In the genomic region with DNA sequence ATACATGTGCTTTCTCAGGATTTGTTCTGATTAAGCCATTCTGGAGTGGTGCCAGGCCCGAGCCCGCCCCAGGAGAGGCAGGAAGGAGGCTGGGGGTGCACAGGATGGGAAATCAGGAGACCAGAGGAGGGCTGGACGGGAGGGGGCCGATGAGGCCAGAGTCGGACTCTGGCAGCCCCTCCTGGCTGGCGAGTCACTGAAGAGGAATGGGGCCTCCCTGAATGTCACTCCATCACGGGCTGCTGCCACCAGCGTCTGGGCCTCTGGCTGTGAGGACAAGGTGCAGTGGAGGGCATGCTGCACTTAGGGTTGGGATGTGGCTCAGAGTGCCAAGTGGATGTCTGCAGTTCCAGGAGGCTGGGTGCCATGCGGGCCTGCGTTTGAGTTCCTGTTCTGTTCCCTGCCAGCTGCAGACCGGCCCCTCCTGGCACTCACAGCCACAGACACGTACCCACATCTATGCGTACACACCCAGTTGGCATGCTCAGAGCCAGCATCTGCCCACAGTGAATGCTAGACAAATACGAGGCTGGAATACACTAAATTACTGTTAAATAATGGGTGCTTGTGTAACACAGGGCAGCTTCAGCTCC, we compare ENCODE assay signal across 10 mouse cellular contexts.
DNase-seq lines count a peak whose midpoint lies in the region; ATAC-seq and TF ChIP-seq lines count a peak whose summit lies in the region.
"Had no signal": no experiment of that assay in that cellular context is flagged by ENCODE, and none has a peak within 500 bp of the region (broad histone marks: within the 10 kb centered on the region; RNA-seq: fewer than 3 reads in every experiment).

No protein-coding gene starts in this region.

- intact Hi-C loops in heart, postnatal 25 days (cut with DNase I), result no loop called here

- no peak overlapping the region for H3K9ac ChIP-seq in embryonic facial prominence, embryonic 14.5 days (ENCODE audit: low read depth, low read length)
- no peak overlapping the region for H3K9ac ChIP-seq in hindbrain, postnatal 0 days (replicated peaks; ENCODE audit: low read length)
- H3K9ac ChIP-seq in lung, embryonic 16.5 days (ENCODE audit: low read length), result no peak overlapping the region
- H3K9ac ChIP-seq: liver, embryonic 15.5 days; stomach, embryonic 15.5 days had no signal

- no peak overlapping the region for H3K4me2 ChIP-seq in embryonic facial prominence, embryonic 14.5 days (ENCODE audit: low read depth, low read length)
- H3K4me2 ChIP-seq in hindbrain, postnatal 0 days (ENCODE audit: low read depth, low read length), result no peak overlapping the region
- H3K4me2 ChIP-seq in lung, embryonic 16.5 days (ENCODE audit: low read depth, low read length), result no peak overlapping the region
- H3K4me2 ChIP-seq: liver, embryonic 15.5 days; stomach, embryonic 15.5 days had no signal

- no peaks in the 10 kb centered on the region for H3K4me1 ChIP-seq in embryonic facial prominence, embryonic 14.5 days (ENCODE audit: control insufficient read depth, insufficient read depth, low read length)
- H3K4me1 ChIP-seq in hindbrain, postnatal 0 days (ENCODE audit: insufficient read depth, low read length), result no peaks in the 10 kb centered on the region; the same call in 1 of the 2 replicates
- peaks cover 4% of the 10 kb centered on the region; the same call in 1 of the 2 replicates for H3K4me1 ChIP-seq in lung, embryonic 16.5 days (replicated peaks; ENCODE audit: control insufficient read depth, insufficient read depth, low read length)
- H3K4me1 ChIP-seq: liver, embryonic 15.5 days had no signal

- no peak overlapping the region for H3K4me3 ChIP-seq in embryonic facial prominence, embryonic 14.5 days (ENCODE audit: low read depth, low read length)
- H3K4me3 ChIP-seq in hindbrain, postnatal 0 days (ENCODE audit: low read length), result no peak overlapping the region
- no peak overlapping the region for H3K4me3 ChIP-seq in lung, embryonic 16.5 days (ENCODE audit: low read length)
- H3K4me3 ChIP-seq: liver, embryonic 15.5 days; stomach, embryonic 15.5 days had no signal

- H3K27me3 ChIP-seq in embryonic facial prominence, embryonic 14.5 days (replicated peaks; ENCODE audit: control insufficient read depth, insufficient read depth, low read length), result no peaks in the 10 kb centered on the region
- H3K27me3 ChIP-seq in hindbrain, postnatal 0 days (ENCODE audit: insufficient read depth, low read length), result no peaks in the 10 kb centered on the region; the same call in 1 of the 2 replicates
- H3K27me3 ChIP-seq in lung, embryonic 16.5 days (ENCODE audit: control insufficient read depth, insufficient read depth, low read depth, low read length), result no peaks in the 10 kb centered on the region
- H3K27me3 ChIP-seq: liver, embryonic 15.5 days; stomach, embryonic 15.5 days had no signal

- peak; percentile 97 for DNase-seq in heart, adult 11 months
- no peak for DNase-seq in heart, postnatal 25 days (ENCODE audit: low spot score)
- DNase-seq in embryonic facial prominence, embryonic 14.5 days (ENCODE audit: low spot score), result peak; percentile 33
- peak; percentile 38 for DNase-seq in hindbrain, postnatal 0 days (ENCODE audit: low spot score)
- no peak for DNase-seq in yolk sac, embryonic 10.5 days (ENCODE audit: low spot score)
- DNase-seq in T-cell, adult 2 months (ENCODE audit: low spot score), result no peak

- no peak for TF ChIP-seq CTCF in hindbrain, postnatal 0 days (IDR thresholded peaks at IDR 0.05; ENCODE audit: low read depth)

- H3K27ac ChIP-seq in embryonic facial prominence, embryonic 14.5 days (replicated peaks; ENCODE audit: low read depth, low read length), result no peak overlapping the region
- no peak overlapping the region for H3K27ac ChIP-seq in hindbrain, postnatal 0 days
- H3K27ac ChIP-seq in lung, embryonic 16.5 days (ENCODE audit: low read length), result no peak overlapping the region
- H3K27ac ChIP-seq: liver, embryonic 15.5 days; stomach, embryonic 15.5 days had no signal

- no peaks in the 10 kb centered on the region for H3K36me3 ChIP-seq in embryonic facial prominence, embryonic 14.5 days (ENCODE audit: control insufficient read depth, insufficient read depth, low read length)
- no peaks in the 10 kb centered on the region for H3K36me3 ChIP-seq in hindbrain, postnatal 0 days (ENCODE audit: insufficient read depth, low read length)
- no peaks in the 10 kb centered on the region for H3K36me3 ChIP-seq in lung, embryonic 16.5 days (ENCODE audit: control insufficient read depth, insufficient read depth, low read length)
- H3K36me3 ChIP-seq: liver, embryonic 15.5 days; stomach, embryonic 15.5 days had no signal

- 59% methylated on average over 14 of the region's 14 CpGs for WGBS in embryonic facial prominence, embryonic 14.5 days
- 30% methylated on average over 14 of the region's 14 CpGs for WGBS in hindbrain, postnatal 0 days
- WGBS in lung, embryonic 16.5 days, result 34% methylated on average over 12 of the region's 14 CpGs

- no peaks in the 10 kb centered on the region for H3K9me3 ChIP-seq in embryonic facial prominence, embryonic 14.5 days (ENCODE audit: control insufficient read depth, low read length)
- H3K9me3 ChIP-seq in hindbrain, postnatal 0 days (ENCODE audit: low read length), result no peaks in the 10 kb centered on the region
- no peaks in the 10 kb centered on the region; the same call in 1 of the 2 replicates for H3K9me3 ChIP-seq in lung, embryonic 16.5 days (ENCODE audit: control insufficient read depth, low read length)
- H3K9me3 ChIP-seq: liver, embryonic 15.5 days; stomach, embryonic 15.5 days had no signal

- ATAC-seq in embryonic facial prominence, embryonic 14.5 days (ENCODE audit: low read depth), result 0 out of 2 replicates have a peak, but pooled peaks have one; percentile 62
- peak; percentile 77 for ATAC-seq in hindbrain, postnatal 0 days
- peak; percentile 56 for ATAC-seq in lung, embryonic 16.5 days (ENCODE audit: low read depth)
- no peak for ATAC-seq in erythroid progenitor cell, adult 5-6 weeks (replicated peaks; ENCODE audit: low FRiP score, poor library complexity, severe bottlenecking)

Comparison
In these comparisons a context has a peak if more than half of its experiments do, and no peak if none do; other contexts are left out.
1. DNase-seq: peak in heart, adult 11 months (single experiment), embryonic facial prominence, embryonic 14.5 days (single experiment) and hindbrain, postnatal 0 days (single experiment); none in heart, postnatal 25 days (single experiment), yolk sac, embryonic 10.5 days (single experiment) and T-cell, adult 2 months (single experiment).